Mouse (Mus musculus): ENCODE data around the gene Cyp2c67.
"Not testable (repeated sequence)": the region's sequence is repeated elsewhere in the genome, so short reads cannot be mapped to it uniquely, and the experiment has no call there.

Gene Cyp2c67

DNA sequence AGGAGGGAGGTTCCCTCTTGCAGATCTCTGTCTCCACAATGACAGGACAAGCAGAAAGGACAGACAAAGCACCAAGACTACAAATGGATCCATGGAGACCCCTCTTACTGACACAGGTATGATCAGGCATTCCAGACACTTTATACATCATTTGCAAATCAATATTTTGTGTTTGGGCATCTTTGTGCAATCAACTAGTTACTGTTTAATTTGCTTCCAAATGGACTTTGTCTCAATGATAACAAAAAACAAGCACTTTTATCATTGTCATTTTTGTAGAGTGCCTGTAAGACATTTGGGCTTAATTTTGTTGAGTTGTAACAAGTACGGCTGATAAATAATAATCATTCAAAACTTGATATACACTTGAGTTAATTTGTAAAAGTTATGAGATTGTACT lies at the start of gene Cyp2c67:
Gene Cyp2c67, minus strand, starts transcription at position 114 of the 400 bp plus-strand sequence.
- DNase-seq (ENCODE audit: low spot score), result no peak

GRCm38 (mm10) chr19:39665650-39666049 lies 16.8 kb upstream of the Cyp2c67 start:
- not testable (repeated sequence) for DNase-seq (ENCODE audit: low spot score)

DNA sequence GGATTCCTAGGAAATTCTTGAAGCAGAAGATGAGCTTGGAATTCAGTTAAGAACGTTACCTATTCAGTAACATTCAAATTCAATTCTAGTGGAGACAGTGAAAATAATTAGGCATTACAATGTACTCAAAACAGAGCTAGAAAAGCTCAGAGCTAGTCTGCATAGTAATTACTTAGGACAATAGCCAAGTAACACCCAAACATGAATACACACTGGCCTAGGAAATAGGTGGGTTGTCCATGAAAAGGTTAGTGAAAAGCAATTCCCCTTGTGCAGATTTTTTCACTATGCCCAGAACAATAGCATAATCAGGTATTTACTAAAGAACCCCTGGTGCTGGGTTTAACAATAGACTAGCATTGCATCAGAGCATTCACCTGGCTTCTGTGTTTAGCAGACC lies 3.5 kb upstream of the Cyp2c67 start:
- no peak for DNase-seq (ENCODE audit: low spot score)

- DNase-seq (ENCODE audit: low spot score), result no peak
These were observed 1.3 kb downstream of the Cyp2c67 start for GRCm38 (mm10) chr19:39647519-39647918.

- not testable (repeated sequence) for DNase-seq (ENCODE audit: low spot score)
These were observed 4.3 kb downstream of the Cyp2c67 start for GRCm38 (mm10) chr19:39644551-39644950.
